Mouse (Mus musculus) spleen, adult 12 weeks (tissue): ENCODE measurements around the gene Flnb.
A peak's percentile ranks its signal among the peaks of the same experiment; 100 is the strongest.

Experiments used
- DNase-seq: peaks from one replicate; pipeline ENCODE4 v3.0.0; 2022; ENCODE audit warnings: low spot score

The Flnb gene

GRCm38 (mm10) chr14:7817770-7818462 lies at the start of gene Flnb:
Flnb (plus strand) TSS chr14:7817957.
- DNase-seq, result peak; percentile 53

GRCm38 (mm10) chr14:7773714-7774389 lies 43.9 kb upstream of the Flnb start:
- peak; percentile 9 for DNase-seq

GRCm38 (mm10) chr14:7786073-7786472 lies 31.7 kb upstream of the Flnb start:
- DNase-seq, result no peak

GRCm38 (mm10) chr14:7789266-7790030 lies 28.3 kb upstream of the Flnb start:
- no peak for DNase-seq

- no peak for DNase-seq
Observed at GRCm38 (mm10) chr14:7791061-7791531, 26.7 kb upstream of the Flnb start.

GRCm38 (mm10) chr14:7791532-7792159 lies 26.1 kb upstream of the Flnb start, which contains the start of gene Gm26661:
Gm26661 (plus strand) TSS chr14:7791587.
- DNase-seq, result no peak

GRCm38 (mm10) chr14:7795961-7796360 lies 21.8 kb upstream of the Flnb start:
- DNase-seq, result no peak

GRCm38 (mm10) chr14:7800611-7801010 lies 17.1 kb upstream of the Flnb start:
- DNase-seq, result no peak

GRCm38 (mm10) chr14:7801831-7802230 lies 15.9 kb upstream of the Flnb start:
- no peak for DNase-seq

GRCm38 (mm10) chr14:7803874-7804557 lies 13.7 kb upstream of the Flnb start:
- no peak for DNase-seq

GRCm38 (mm10) chr14:7804558-7804905 lies 13.2 kb upstream of the Flnb start:
- no peak for DNase-seq

GRCm38 (mm10) chr14:7807711-7808110 lies 10.0 kb upstream of the Flnb start:
- no peak for DNase-seq

- no peak for DNase-seq
Observed at GRCm38 (mm10) chr14:7808501-7808981, 9.2 kb upstream of the Flnb start.

GRCm38 (mm10) chr14:7809043-7809955 lies 8.5 kb upstream of the Flnb start:
- DNase-seq, result no peak

- DNase-seq, result no peak
Observed at GRCm38 (mm10) chr14:7818463-7819121, 835 bp downstream of the Flnb start.

- DNase-seq, result no peak
Observed at GRCm38 (mm10) chr14:7819446-7819845, 1.7 kb downstream of the Flnb start.

- DNase-seq, result no peak
Observed at GRCm38 (mm10) chr14:7821341-7821740, 3.6 kb downstream of the Flnb start.

- DNase-seq, result no peak
Observed at GRCm38 (mm10) chr14:7822693-7823092, 4.9 kb downstream of the Flnb start.

GRCm38 (mm10) chr14:7824651-7825268 lies 7.0 kb downstream of the Flnb start:
- DNase-seq, result no peak
